Mouse (Mus musculus): Measurements from ENCODE around the gene Chadl. TPM values are rescaled to one million over a fixed set of nuclear protein-coding genes. Genes with fewer than 3 reads are reported as not detected.

Gene Chadl
- total and polyA plus RNA-seq, 3 experiments: 0.21 to 0.51 TPM; not detected in 1

GRCm38 (mm10) chr15:81729792-81730635 is 32.9 kb upstream of the Chadl start (continued):
- TF ChIP-seq MAZ (IDR thresholded peaks at IDR 0.05; ENCODE audit: low read depth, low read length) (peak; percentile 50; the same call in 1 of the 2 replicates), MEF2A (IDR thresholded peaks at IDR 0.05; ENCODE audit: borderline replicate concordance, low read depth, low read length) (peak; percentile 20; the same call in 1 of the 2 replicates), CHD1 (IDR thresholded peaks at IDR 0.05; ENCODE audit: low read depth, low read length) (no peak), CHD2 (IDR thresholded peaks at IDR 0.05; ENCODE audit: low read length) (peak; percentile 53; the same call in 1 of the 2 replicates), PAX5 (IDR thresholded peaks at IDR 0.05; ENCODE audit: low read length) (no peak), ETS1 (conservative IDR thresholded peaks at IDR 0.05; ENCODE audit: low read depth, low read length) (no peak), ZC3H11A (IDR thresholded peaks at IDR 0.05; ENCODE audit: low read depth, low read length) (no peak), RCOR1 (conservative IDR thresholded peaks at IDR 0.05; ENCODE audit: low read depth, low read length) (no peak), POLR2AphosphoS2 (IDR thresholded peaks at IDR 0.05; ENCODE audit: low read depth, low read length) (no peak), MAX (IDR thresholded peaks at IDR 0.05; ENCODE audit: low read length) (peak; percentile 57), CTCF (conservative IDR thresholded peaks at IDR 0.05 in 1 of 2, IDR thresholded peaks at IDR 0.05 in 1 of 2; ENCODE audit: low read depth in 2 of 2, low read length in 2 of 2) (no peak)

DNA sequence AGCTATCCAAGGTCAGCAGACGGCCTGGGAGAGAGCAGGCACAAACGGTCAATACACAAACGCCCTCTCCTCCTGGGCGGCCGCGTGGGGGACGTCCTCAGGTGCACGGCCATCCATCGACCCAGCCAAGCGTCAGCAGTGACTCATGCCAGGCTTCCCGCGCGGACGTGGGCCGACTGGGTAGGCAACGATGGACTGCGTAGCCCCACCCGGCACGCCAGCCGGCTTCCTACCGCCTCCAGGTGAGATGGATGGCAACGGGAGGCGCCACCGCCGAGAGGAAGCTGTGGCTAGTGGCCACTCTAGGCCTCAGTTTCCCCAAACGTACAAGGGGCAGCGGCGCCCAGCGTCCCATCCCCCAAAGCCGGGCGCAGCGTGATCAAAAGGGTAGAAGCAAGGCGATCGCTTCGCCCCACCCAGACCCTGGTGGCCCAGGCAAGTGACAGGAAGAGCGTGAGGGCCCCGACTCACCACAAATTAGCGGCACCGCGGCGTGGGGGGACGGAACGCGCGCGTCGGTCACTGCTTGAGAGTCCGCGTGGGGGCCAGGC is 32.2 kb upstream of the Chadl start:
- H3K36me3 ChIP-seq (replicated peaks in 1 of 2; ENCODE audit: control insufficient read depth in 1 of 2, insufficient read depth in 1 of 2, low read length in 1 of 2): peaks cover 11 to 28% of the 10 kb centered on the region in 2 experiments
- peaks cover 5 to 29% of the 10 kb centered on the region in 2 experiments for H3K4me1 ChIP-seq (ENCODE audit: control insufficient read depth in 1 of 2, insufficient read depth in 2 of 2)
- H3K27ac ChIP-seq (ENCODE audit: insufficient read depth, low read depth): peak overlapping the region; percentile 40
- no peaks in the 10 kb centered on the region for H3K9me3 ChIP-seq (replicated peaks; ENCODE audit: low read length)
- peak overlapping the region; percentile 76; the same call in 1 of the 2 replicates for H3K4me2 ChIP-seq (ENCODE audit: insufficient read depth, low read depth, poor library complexity, severe bottlenecking)
- H3K9ac ChIP-seq (ENCODE audit: insufficient read depth, low read depth): peak overlapping the region; percentile 82
- in situ Hi-C loops (cut with MboI; ENCODE audit: low pct_ligation_motif_present, low pct_unique_long_range_greater_than_20kb, low sequenced_read_pairs): no loop called here
- dilution Hi-C loops (cut with MboI; ENCODE audit: extremely low pct_ligation_motif_present, extremely low pct_unique_long_range_greater_than_20kb, low sequenced_read_pairs): no loop called here
- H3K79me2 ChIP-seq (replicated peaks; ENCODE audit: control insufficient read depth, extremely low read depth, insufficient read depth, poor library complexity, severe bottlenecking): peaks cover 54% of the 10 kb centered on the region
- peak; percentile 47; the same call in 1 of the 2 replicates for TF ChIP-seq CHD1 (IDR thresholded peaks at IDR 0.05; ENCODE audit: low read depth, low read length)
- TF ChIP-seq MXI1 (IDR thresholded peaks at IDR 0.05; ENCODE audit: low read depth, low read length): no peak; the same call in 1 of the 2 replicates
- no peaks in the 10 kb centered on the region for H3K27me3 ChIP-seq (replicated peaks)
- H3K4me3 ChIP-seq (replicated peaks in 1 of 3; ENCODE audit: low read depth in 2 of 3, low read length in 2 of 3, poor library complexity in 1 of 3): peak overlapping the region; percentile 79 to 100 (median 96)
- DNase-seq (ENCODE audit: extremely low read depth): peak; percentile 34

DNA sequence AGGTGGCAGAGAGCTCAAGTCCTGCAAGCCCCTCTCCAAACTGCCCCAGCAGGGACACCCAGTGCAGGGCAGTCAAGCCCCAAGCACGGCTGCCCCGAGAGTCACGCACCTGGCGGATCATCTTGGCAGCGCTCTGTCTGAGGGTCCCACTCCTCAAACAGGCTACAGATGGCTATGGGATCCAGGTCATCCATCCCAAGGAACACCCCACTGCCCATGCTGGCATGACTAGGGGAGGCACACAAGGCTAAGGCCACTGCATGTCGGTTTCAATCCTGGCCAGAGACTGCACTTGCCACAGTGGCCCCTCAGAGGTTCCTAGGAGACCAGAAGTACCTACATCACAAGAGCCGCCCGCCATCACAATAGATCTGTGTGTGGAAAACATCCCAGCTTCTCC is 28.9 kb upstream of the Chadl start:
- in situ Hi-C loops (cut with MboI; ENCODE audit: low pct_ligation_motif_present, low pct_unique_long_range_greater_than_20kb, low sequenced_read_pairs) (no loop called here), dilution Hi-C loops (cut with MboI; ENCODE audit: extremely low pct_ligation_motif_present, extremely low pct_unique_long_range_greater_than_20kb, low sequenced_read_pairs) (no loop called here)
- no peak for DNase-seq (ENCODE audit: extremely low read depth)
- peaks cover 41 to 62% of the 10 kb centered on the region in 2 experiments for H3K36me3 ChIP-seq (replicated peaks in 1 of 2; ENCODE audit: control insufficient read depth in 1 of 2, insufficient read depth in 1 of 2, low read length in 1 of 2)
- no peak overlapping the region for H3K4me2 ChIP-seq (ENCODE audit: insufficient read depth, low read depth, poor library complexity, severe bottlenecking)
- H3K79me2 ChIP-seq (replicated peaks; ENCODE audit: control insufficient read depth, extremely low read depth, insufficient read depth, poor library complexity, severe bottlenecking): peaks cover 71% of the 10 kb centered on the region
- no peak overlapping the region for H3K4me3 ChIP-seq (replicated peaks in 1 of 3; ENCODE audit: low read depth in 2 of 3, low read length in 2 of 3, poor library complexity in 1 of 3)
- H3K9ac ChIP-seq (ENCODE audit: insufficient read depth, low read depth): no peak overlapping the region
- H3K4me1 ChIP-seq (ENCODE audit: control insufficient read depth in 1 of 2, insufficient read depth in 2 of 2): peaks cover 5 to 29% of the 10 kb centered on the region in 2 experiments
- no peaks in the 10 kb centered on the region for H3K9me3 ChIP-seq (replicated peaks; ENCODE audit: low read length)
- no peak overlapping the region for H3K27ac ChIP-seq (ENCODE audit: insufficient read depth, low read depth)
- no peaks in the 10 kb centered on the region for H3K27me3 ChIP-seq (replicated peaks)
- TF ChIP-seq USF2 (conservative IDR thresholded peaks at IDR 0.05; ENCODE audit: low read depth, low read length) (no peak), RAD21 (IDR thresholded peaks at IDR 0.05; ENCODE audit: low read depth, low read length) (no peak), ZKSCAN1 (IDR thresholded peaks at IDR 0.05; ENCODE audit: borderline replicate concordance, low read depth, low read length) (no peak), MYC (IDR thresholded peaks at IDR 0.05; ENCODE audit: low read depth, low read length) (no peak), CTCF (conservative IDR thresholded peaks at IDR 0.05 in 1 of 2, IDR thresholded peaks at IDR 0.05 in 1 of 2; ENCODE audit: low read depth in 2 of 2, low read length in 2 of 2) (no peak), ZMIZ1 (IDR thresholded peaks at IDR 0.05; ENCODE audit: low read depth, low read length) (no peak)

All from CH12.LX (cell line).